Mouse (Mus musculus) liver, postnatal 0 days (tissue): ENCODE results near the gene Fdxacb1. TPM values are rescaled to one million over a fixed set of nuclear protein-coding genes. Genes with fewer than 3 reads are reported as not detected.

Experiments
- ATAC-seq: fragments of 200-750 bp; cut with Nextera tagmentation; 2 replicates; pipeline ENCODE4 v1.8.0; 2017; ENCODE audit warnings: mild to moderate bottlenecking, moderate library complexity
- DNase-seq: peaks from one replicate; pipeline ENCODE4 v3.0.0-alpha.2; 2016
- H3K27ac ChIP-seq: fragments of 300-500 bp; sonication (generic); 2 replicates; pipeline ENCODE4 v1.5.1; 2014; ENCODE audit warnings: antibody characterized with exemption, moderate library complexity, mild to moderate bottlenecking, low read depth
- H3K27me3 ChIP-seq: fragments of 300-500 bp; sonication (generic); 2 replicates; pipeline ENCODE4 v1.6.1; 2014; ENCODE audit warnings: low read length, control low read depth, mixed read lengths; ENCODE audit not compliant: insufficient read depth
- H3K36me3 ChIP-seq: fragments of 300-500 bp; sonication (generic); replicated peaks from 2 replicates; pipeline ENCODE4 v1.6.1; 2014; ENCODE audit warnings: mild to moderate bottlenecking, control low read depth, low read length, moderate library complexity, mixed read lengths; ENCODE audit not compliant: insufficient read depth
- H3K4me1 ChIP-seq: fragments of 300-500 bp; sonication (generic); 2 replicates; pipeline ENCODE4 v1.6.1; 2014; ENCODE audit warnings: antibody characterized with exemption, mild to moderate bottlenecking, control low read depth; ENCODE audit not compliant: insufficient read depth
- H3K4me2 ChIP-seq: fragments of 300-500 bp; sonication (generic); 2 replicates; pipeline ENCODE4 v1.6.1; 2014; ENCODE audit warnings: low read depth, mild to moderate bottlenecking, low read length, moderate library complexity, mixed read lengths
- H3K4me3 ChIP-seq: fragments of 300-500 bp; sonication (generic); 2 replicates; pipeline ENCODE4 v1.5.1; 2014; ENCODE audit warnings: low read depth, low read length
- H3K9ac ChIP-seq: fragments of 300-500 bp; sonication (generic); replicated peaks from 2 replicates; pipeline ENCODE4 v1.6.1; 2014; ENCODE audit warnings: mild to moderate bottlenecking, moderate library complexity
- H3K9me3 ChIP-seq: fragments of 300-500 bp; sonication (generic); 2 replicates; pipeline ENCODE4 v1.6.1; 2016; ENCODE audit warnings: mild to moderate bottlenecking, control low read depth, low read length, mixed read lengths
- CTCF ChIP-seq: sonication (generic); IDR thresholded peaks from 2 replicates; pipeline ENCODE4 v1.5.1; 2016; ENCODE audit warnings: antibody characterized with exemption, low read depth
- EP300 ChIP-seq: IDR thresholded peaks from 2 replicates; pipeline ENCODE4 v1.6.1; 2016; ENCODE audit warnings: antibody characterized with exemption, low read depth, mild to moderate bottlenecking
- WGBS: fragments of 180-500 bp; shearing (Covaris S2); extraction: QIAGEN DNeasy Blood & Tissue Kit; methylation state at CpG from one replicate; pipeline ENCODE4 v1.1.7; 2014; ENCODE audit not compliant: insufficient replicate concordance; 5-methylcytosine and 5-hydroxymethylcytosine counted together
- polyA plus RNA-seq: library from polyadenylated mRNA; unstranded; fragments of >200 nt; fragmentation: Nextera tagmentation; extraction: Ambion mirVana; gene quantifications from 2 replicates; pipeline ENCODE4 v1.2.1, GENCODE M21; 2015

The Fdxacb1 gene
- polyA plus RNA-seq, 1 experiment from 2014 or later, result 6.6 TPM

GRCm38 (mm10) chr9:50809146-50809545 is 41.1 kb downstream of the Fdxacb1 start:
- Histone ChIP-seq H3K4me3 (no peak overlapping the region), H3K9ac (no peak overlapping the region), H3K4me1 (peaks cover 35% of the 10 kb centered on the region), H3K9me3 (no peaks in the 10 kb centered on the region), H3K36me3 (peaks cover 34% of the 10 kb centered on the region), H3K4me2 (no peak overlapping the region), H3K27ac (no peak overlapping the region), H3K27me3 (no peaks in the 10 kb centered on the region)
- DNase-seq (no peak), ATAC-seq (no peak)
- TF ChIP-seq CTCF (no peak), EP300 (no peak)
- 94% methylated on average over 13 of the region's 13 CpGs for whole genome bisulfite sequencing

GRCm38 (mm10) chr9:50811187-50811586 is 43.2 kb downstream of the Fdxacb1 start:
- peak overlapping the region; percentile 86 for H3K27ac ChIP-seq
- H3K9ac ChIP-seq, result no peak overlapping the region
- 62% methylated on average over 7 of the region's 7 CpGs for WGBS
- H3K36me3 ChIP-seq, result peaks cover 27% of the 10 kb centered on the region
- DNase-seq (peak; percentile 38), ATAC-seq (peak; percentile 92)
- TF ChIP-seq CTCF, result no peak
- TF ChIP-seq EP300, result peak; percentile 96
- no peak overlapping the region; the same call in 1 of the 2 replicates for H3K4me2 ChIP-seq
- H3K4me3 ChIP-seq, result no peak overlapping the region
- H3K27me3 ChIP-seq, result no peaks in the 10 kb centered on the region
- H3K9me3 ChIP-seq, result no peaks in the 10 kb centered on the region
- peaks cover 33% of the 10 kb centered on the region for H3K4me1 ChIP-seq

DNA sequence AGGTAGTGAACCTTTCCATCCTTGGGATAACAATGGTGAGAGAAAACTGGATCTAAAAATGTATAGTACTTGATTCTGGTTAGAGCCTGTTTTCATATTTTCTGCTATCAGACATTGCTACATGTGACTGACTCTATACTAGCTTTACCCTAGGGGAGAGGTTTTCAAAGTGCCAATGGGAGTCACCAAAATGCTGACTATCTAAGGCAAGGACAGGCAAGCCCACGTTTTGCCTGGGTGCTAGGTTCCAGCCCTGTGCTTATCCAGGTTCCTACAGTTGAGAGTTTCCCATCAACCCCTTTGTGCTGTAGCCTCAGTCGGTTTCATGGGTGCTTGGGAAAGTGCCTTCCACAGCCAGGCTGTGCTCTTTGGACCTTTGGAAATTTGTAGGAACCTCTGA is 43.7 kb downstream of the Fdxacb1 start:
- Histone ChIP-seq H3K4me2 (no peak overlapping the region), H3K36me3 (peaks cover 23% of the 10 kb centered on the region), H3K27ac (peak overlapping the region; percentile 86), H3K4me1 (peaks cover 33% of the 10 kb centered on the region), H3K9me3 (no peaks in the 10 kb centered on the region), H3K9ac (no peak overlapping the region), H3K27me3 (no peaks in the 10 kb centered on the region), H3K4me3 (no peak overlapping the region)
- 52% methylated on average over 2 of the region's 2 CpGs for WGBS
- ATAC-seq (peak; percentile 53), DNase-seq (no peak)
- TF ChIP-seq CTCF (no peak), EP300 (no peak)

- Histone ChIP-seq H3K9ac (no peak overlapping the region), H3K4me1 (peaks cover 39% of the 10 kb centered on the region)
- peak; percentile 38; the same call in 1 of the 2 replicates for ATAC-seq
Observed at GRCm38 (mm10) chr9:50813796-50814195, 45.8 kb downstream of the Fdxacb1 start.

GRCm38 (mm10) chr9:50815666-50816065 is 47.6 kb downstream of the Fdxacb1 start:
- no peak overlapping the region for H3K9ac ChIP-seq
- H3K27me3 ChIP-seq, result no peaks in the 10 kb centered on the region
- peaks cover 32% of the 10 kb centered on the region for H3K4me1 ChIP-seq
- 74% methylated on average over 4 of the region's 4 CpGs for WGBS
- H3K4me2 ChIP-seq, result no peak overlapping the region
- H3K36me3 ChIP-seq, result peaks cover 9% of the 10 kb centered on the region
- ATAC-seq, result no peak
- no peak overlapping the region for H3K27ac ChIP-seq
- no peak for DNase-seq
- H3K9me3 ChIP-seq, result no peaks in the 10 kb centered on the region
- TF ChIP-seq EP300 (no peak), CTCF (0 out of 2 replicates have a peak, but pooled peaks have one; percentile 7)
- H3K4me3 ChIP-seq, result no peak overlapping the region

More at GRCm38 (mm10) chr9:50813796-50814195, 45.8 kb downstream of the Fdxacb1 start:
- Histone ChIP-seq H3K4me3 (no peak overlapping the region), H3K36me3 (peaks cover 23% of the 10 kb centered on the region), H3K9me3 (no peaks in the 10 kb centered on the region), H3K27ac (0 out of 2 replicates have a peak overlapping the region, but pooled peaks have one; percentile 2), H3K27me3 (no peaks in the 10 kb centered on the region), H3K4me2 (peak overlapping the region; percentile 24; the same call in 1 of the 2 replicates)
- TF ChIP-seq EP300 (peak; percentile 81), CTCF (no peak)
- WGBS, result 70% methylated on average over 5 of the region's 5 CpGs
- DNase-seq, result no peak

DNA sequence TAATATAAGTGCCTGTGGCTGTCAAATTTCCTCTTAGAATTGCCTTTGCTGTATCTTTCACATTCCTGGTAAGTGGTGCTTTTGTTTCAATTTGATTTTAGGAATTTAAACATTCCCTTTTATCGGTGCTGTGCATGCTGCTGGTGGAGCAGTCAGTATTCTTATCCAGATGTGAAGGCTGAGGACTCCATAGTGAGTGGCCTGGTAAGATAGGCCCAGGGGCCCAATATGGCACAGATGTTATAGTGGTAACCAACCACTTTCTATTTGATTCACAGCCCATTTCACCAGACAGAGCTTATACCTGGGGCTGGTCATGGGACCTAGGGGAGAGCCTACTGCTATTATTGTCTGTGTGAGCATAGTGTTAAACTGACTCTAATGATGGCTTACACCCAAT is 48.5 kb downstream of the Fdxacb1 start:
- TF ChIP-seq CTCF, result no peak
- peak; percentile 100 for TF ChIP-seq EP300
- ATAC-seq, result peak; percentile 88
- Histone ChIP-seq H3K4me1 (peaks cover 27% of the 10 kb centered on the region), H3K27ac (peak overlapping the region; percentile 34), H3K27me3 (no peaks in the 10 kb centered on the region), H3K4me2 (no peak overlapping the region), H3K9me3 (no peaks in the 10 kb centered on the region), H3K9ac (no peak overlapping the region), H3K36me3 (peaks cover 9% of the 10 kb centered on the region), H3K4me3 (no peak overlapping the region)
- 62% methylated on average over 1 of the region's 1 CpGs for WGBS
- DNase-seq, result peak; percentile 37

DNA sequence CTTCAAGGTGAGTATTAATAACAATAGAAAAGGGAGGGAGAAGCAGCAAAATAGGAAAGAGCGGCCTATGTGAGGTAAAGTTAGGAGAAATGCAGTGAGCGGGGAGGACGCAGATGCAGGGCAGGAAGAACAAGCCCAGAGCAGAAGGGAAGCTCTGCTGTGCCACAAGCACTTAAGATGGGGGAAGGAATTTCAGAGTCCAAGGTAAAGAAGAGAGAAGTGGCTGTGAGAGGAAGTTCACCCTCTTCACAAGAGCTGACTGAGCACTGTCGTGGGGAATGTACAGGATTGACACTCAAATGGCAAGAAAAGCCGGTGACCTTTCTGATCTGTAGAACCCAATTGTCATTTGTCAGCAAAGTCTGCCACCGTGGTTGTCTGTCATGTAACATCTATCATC is 50.0 kb downstream of the Fdxacb1 start:
- 64% methylated on average over 6 of the region's 6 CpGs for WGBS
- Histone ChIP-seq H3K4me1 (peaks cover 14% of the 10 kb centered on the region), H3K9me3 (no peaks in the 10 kb centered on the region), H3K4me2 (no peak overlapping the region), H3K4me3 (no peak overlapping the region), H3K27me3 (no peaks in the 10 kb centered on the region), H3K36me3 (peaks cover 9% of the 10 kb centered on the region), H3K9ac (no peak overlapping the region), H3K27ac (no peak overlapping the region)
- no peak for DNase-seq
- no peak for ATAC-seq
- no peak for TF ChIP-seq CTCF
- TF ChIP-seq EP300, result no peak
